Mouse (Mus musculus) cerebellum, adult 2 months (tissue): Measurements from ENCODE around the gene Zfyve27.

ENCODE experiments used
- CTCF ChIP-seq: fragments of 200-500 bp; IDR thresholded peaks from 2 replicates; pipeline ENCODE4 v1.5.1; 2011; ENCODE audit warnings: low read depth, mild to moderate bottlenecking, control low read depth, low read length, moderate library complexity, borderline replicate concordance; ENCODE audit not compliant: insufficient read depth
- POLR2A ChIP-seq: fragments of 200-500 bp; IDR thresholded peaks from 2 replicates; pipeline ENCODE4 v1.6.1; 2011; ENCODE audit warnings: low read length, control low read depth, borderline replicate concordance; ENCODE audit not compliant: insufficient read depth

- TF ChIP-seq CTCF: peak; percentile 93
- TF ChIP-seq POLR2A: no peak
Observed at GRCm38 (mm10) chr19:42217374-42217763, 53.6 kb downstream of the Zfyve27 start.
